Mouse (Mus musculus): ENCODE results near the gene Adprhl2. TPM values are rescaled to one million over a fixed set of nuclear protein-coding genes. Genes with fewer than 3 reads are reported as not detected.
A peak's percentile ranks its signal among the peaks of the same experiment; 100 is the strongest.

Gene Adprhl2
- total RNA-seq, 2 experiments from 2014 or later, result 9.3 to 9.5 TPM

GRCm38 (mm10) chr4:126303877-126304276, 17.6 kb downstream of the Adprhl2 start:
- Histone ChIP-seq H3K27ac (no peak overlapping the region), H3K4me3 (no peak overlapping the region)
- TF ChIP-seq CTCF (IDR thresholded peaks at IDR 0.05), result peak; percentile 45
- DNase-seq, result no peak
- intact Hi-C loops (cut with DNase I), result no loop called here

GRCm38 (mm10) chr4:126301584-126302309, 19.8 kb downstream of the Adprhl2 start:
- intact Hi-C loops (cut with DNase I), result no loop called here
- H3K4me3 ChIP-seq, result peak overlapping the region; percentile 57
- TF ChIP-seq CTCF (IDR thresholded peaks at IDR 0.05), result no peak
- peak overlapping the region; percentile 64 for H3K27ac ChIP-seq
- DNase-seq, result no peak

- TF ChIP-seq CTCF (IDR thresholded peaks at IDR 0.05), result no peak
- peak overlapping the region; percentile 57 for H3K4me3 ChIP-seq
- peak; percentile 58 for DNase-seq
- intact Hi-C loops (cut with DNase I), result no loop called here
- H3K27ac ChIP-seq, result peak overlapping the region; percentile 64
Observed at GRCm38 (mm10) chr4:126300916-126301583, 20.5 kb downstream of the Adprhl2 start.

GRCm38 (mm10) chr4:126296617-126297101, 24.8 kb downstream of the Adprhl2 start:
- intact Hi-C loops (cut with DNase I), result no loop called here
- Histone ChIP-seq H3K27ac (peak overlapping the region; percentile 81), H3K4me3 (peak overlapping the region; percentile 58)
- DNase-seq, result peak; percentile 91
- no peak for TF ChIP-seq CTCF (IDR thresholded peaks at IDR 0.05)

- TF ChIP-seq CTCF (IDR thresholded peaks at IDR 0.05), result no peak
- H3K4me3 ChIP-seq, result no peak overlapping the region
- intact Hi-C loops (cut with DNase I), result no loop called here
- H3K27ac ChIP-seq, result peak overlapping the region; percentile 81
- DNase-seq, result no peak
Observed at GRCm38 (mm10) chr4:126295937-126296336, 25.6 kb downstream of the Adprhl2 start.

GRCm38 (mm10) chr4:126295152-126295551, 26.4 kb downstream of the Adprhl2 start:
- TF ChIP-seq CTCF (IDR thresholded peaks at IDR 0.05), result no peak
- no peak overlapping the region for H3K4me3 ChIP-seq
- H3K27ac ChIP-seq, result no peak overlapping the region
- no peak for DNase-seq
- intact Hi-C loops (cut with DNase I), result no loop called here

GRCm38 (mm10) chr4:126291196-126291595, 30.3 kb downstream of the Adprhl2 start:
- TF ChIP-seq CTCF (IDR thresholded peaks at IDR 0.05), result no peak
- intact Hi-C loops (cut with DNase I), result no loop called here
- H3K27ac ChIP-seq, result peak overlapping the region; percentile 28; the same call in 1 of the 2 replicates
- DNase-seq, result peak; percentile 47
- no peak overlapping the region for H3K4me3 ChIP-seq

- intact Hi-C loops (cut with DNase I), result no loop called here
- no peak for TF ChIP-seq CTCF (IDR thresholded peaks at IDR 0.05)
- no peak for DNase-seq
- Histone ChIP-seq H3K27ac (no peak overlapping the region), H3K4me3 (no peak overlapping the region)
Observed at GRCm38 (mm10) chr4:126290314-126290713, 31.2 kb downstream of the Adprhl2 start.

GRCm38 (mm10) chr4:126288085-126288666, 33.3 kb downstream of the Adprhl2 start:
- no peak overlapping the region for H3K27ac ChIP-seq
- intact Hi-C loops (cut with DNase I), result no loop called here
- DNase-seq, result no peak
- no peak for TF ChIP-seq CTCF (IDR thresholded peaks at IDR 0.05)
- no peak overlapping the region for H3K4me3 ChIP-seq

GRCm38 (mm10) chr4:126287302-126287995, 34.1 kb downstream of the Adprhl2 start:
- peak overlapping the region; percentile 66; the same call in 1 of the 2 replicates for H3K27ac ChIP-seq
- TF ChIP-seq CTCF (IDR thresholded peaks at IDR 0.05), result no peak
- intact Hi-C loops (cut with DNase I), result no loop called here
- no peak for DNase-seq
- H3K4me3 ChIP-seq, result peak overlapping the region; percentile 71

- Histone ChIP-seq H3K4me3 (peak within 1 kb of the TSS; percentile 71), H3K27ac (peak within 1 kb of the TSS; percentile 66)
- TF ChIP-seq CTCF (IDR thresholded peaks at IDR 0.05), result no peak
- DNase-seq, result peak; percentile 69
- intact Hi-C loops (cut with DNase I), result no loop called here
Observed at GRCm38 (mm10) chr4:126286492-126286891, 35.0 kb downstream of the Adprhl2 start, which contains the start of gene Col8a2. Gene Col8a2 (plus strand): TSS chr4:126286793.

- H3K4me3 ChIP-seq, result no peak overlapping the region
- TF ChIP-seq CTCF (IDR thresholded peaks at IDR 0.05), result no peak
- DNase-seq, result no peak
- H3K27ac ChIP-seq, result no peak overlapping the region
- intact Hi-C loops (cut with DNase I), result no loop called here
Observed at GRCm38 (mm10) chr4:126283582-126283981, 37.9 kb downstream of the Adprhl2 start.
